Mouse (Mus musculus) cortical plate, adult 2 months (tissue): ENCODE results near the gene Unc5b.

Experiments used
- CTCF ChIP-seq: fragments of 200-500 bp; IDR thresholded peaks from 2 replicates; pipeline ENCODE4 v1.5.1; 2011; ENCODE audit warnings: mild to moderate bottlenecking, control low read depth, low read length; ENCODE audit not compliant: insufficient read depth; ENCODE audit errors: extremely low read depth
- POLR2A ChIP-seq: fragments of 200-500 bp; IDR thresholded peaks from 2 replicates; pipeline ENCODE4 v1.6.1; 2011; ENCODE audit warnings: mild to moderate bottlenecking, low read length, control low read depth; ENCODE audit not compliant: insufficient read depth; ENCODE audit errors: extremely low read depth

- TF ChIP-seq POLR2A (no peak), CTCF (no peak)
Measured at GRCm38 (mm10) chr10:60862477-60863293, 31.3 kb upstream of the Unc5b start.
